Mouse (Mus musculus) liver, embryonic 14.5 days (tissue): ENCODE measurements at regions not wholly inside any gene's neighbourhood (a gene's known extent, or its start where the extent isn't known, plus 50 kb on each side); places are given as distances from the start of the nearest gene placed in this dataset.

Experiments used
- ATAC-seq: fragments of 200-750 bp; cut with Nextera tagmentation; 2 replicates; pipeline ENCODE4 v1.8.0; 2017; ENCODE audit warnings: moderate number of reproducible peaks, mild to moderate bottlenecking, moderate library complexity; ENCODE audit not compliant: insufficient read depth
- DNase-seq, 3 experiments: peaks; one replicate each; pipeline ENCODE4 v3.0.0-alpha.2; 2012 to 2013; ENCODE audit warnings: low read depth in 3 of 3, low spot score in 3 of 3
- H3K27ac ChIP-seq: fragments of 300-500 bp; sonication (generic); 2 replicates; pipeline ENCODE4 v1.5.1; 2014; ENCODE audit warnings: moderate library complexity, mild to moderate bottlenecking, control low read depth, inconsistent platforms
- H3K27me3 ChIP-seq: fragments of 300-500 bp; sonication (generic); 2 replicates; pipeline ENCODE4 v1.6.1; 2014; ENCODE audit warnings: mild to moderate bottlenecking, low read length, moderate library complexity; ENCODE audit not compliant: control insufficient read depth, insufficient read depth
- H3K36me3 ChIP-seq: fragments of 300-500 bp; sonication (generic); replicated peaks from 2 replicates; pipeline ENCODE4 v1.6.1; 2014; ENCODE audit warnings: low read depth; ENCODE audit not compliant: control insufficient read depth, insufficient read depth
- H3K4me1 ChIP-seq, 2 experiments: fragments of 200-500 bp in 1 of 2; fragments of 300-500 bp in 1 of 2; sonication (generic) in 1 of 2; replicated peaks; 2 replicates each; pipeline ENCODE4 v1.6.1; 2012 to 2014; ENCODE audit warnings: antibody characterized with exemption in 1 of 2, inconsistent platforms in 1 of 2, low read length in 1 of 2; ENCODE audit not compliant: control insufficient read depth in 2 of 2, insufficient read depth in 2 of 2
- H3K4me2 ChIP-seq: fragments of 300-500 bp; sonication (generic); 2 replicates; pipeline ENCODE4 v1.6.1; 2014; ENCODE audit warnings: low read depth, mild to moderate bottlenecking, control low read depth, moderate library complexity
- H3K4me3 ChIP-seq, 2 experiments: fragments of 200-500 bp in 1 of 2; fragments of 300-500 bp in 1 of 2; sonication (generic) in 1 of 2; 2 replicates each; pipeline ENCODE4 v1.5.1; 2012 to 2014; ENCODE audit warnings: low read depth in 2 of 2, low read length in 2 of 2, mild to moderate bottlenecking in 2 of 2, control low read depth in 1 of 2, inconsistent platforms in 1 of 2, moderate library complexity in 1 of 2; ENCODE audit not compliant: insufficient read depth in 1 of 2
- H3K9ac ChIP-seq: fragments of 300-500 bp; sonication (generic); replicated peaks from 2 replicates; pipeline ENCODE4 v1.6.1; 2014; ENCODE audit warnings: mild to moderate bottlenecking, control low read depth, moderate library complexity
- H3K9me3 ChIP-seq: fragments of 300-500 bp; sonication (generic); 2 replicates; pipeline ENCODE4 v1.6.1; 2016; ENCODE audit warnings: low read length, mixed read lengths; ENCODE audit not compliant: control insufficient read depth
- CTCF ChIP-seq: IDR thresholded peaks from 2 replicates; pipeline ENCODE4 v1.5.1; 2016; ENCODE audit warnings: antibody characterized with exemption, low read depth, control low read depth
- EP300 ChIP-seq: IDR thresholded peaks from 2 replicates; pipeline ENCODE4 v1.6.1; 2016; ENCODE audit warnings: antibody characterized with exemption, low read depth
- WGBS: fragments of 180-500 bp; shearing (Covaris S2); extraction: QIAGEN DNeasy Blood & Tissue Kit; methylation state at CpG from one replicate; pipeline ENCODE4 v1.1.7; 2014; ENCODE audit not compliant: insufficient replicate concordance; 5-methylcytosine and 5-hydroxymethylcytosine counted together

DNA sequence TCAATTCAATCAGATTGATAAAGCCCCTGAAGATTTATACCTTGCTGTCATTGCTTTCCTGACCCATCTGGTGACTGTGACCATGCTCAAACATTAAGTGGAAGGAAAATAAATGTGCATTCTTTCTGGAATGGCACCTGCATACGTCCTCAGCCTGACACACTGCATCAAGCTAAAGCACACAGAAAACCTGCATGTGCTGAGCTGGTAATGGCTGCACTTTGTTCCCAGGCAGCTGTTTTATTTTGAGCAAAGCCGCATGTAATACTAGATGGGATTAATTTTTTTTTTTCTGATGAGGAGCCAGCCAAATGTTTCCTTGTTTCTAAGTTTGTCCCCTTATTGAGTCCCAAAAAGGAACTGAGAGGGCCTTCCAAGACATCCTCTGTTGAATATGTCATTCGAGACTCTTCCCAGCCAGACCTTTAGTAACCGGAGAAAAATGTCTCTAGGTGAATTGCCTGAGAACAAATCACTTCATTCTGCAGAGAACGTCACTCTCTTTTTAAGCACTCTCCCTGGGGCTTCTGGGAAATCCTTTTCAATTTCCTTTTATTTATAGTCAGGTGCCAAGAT lies 103.1 kb upstream of the Gm9747 start:
- WGBS, result 51% methylated on average over 5 of the region's 5 CpGs
- H3K27ac ChIP-seq, result no peak overlapping the region
- no peaks in the 10 kb centered on the region for H3K9me3 ChIP-seq
- no peak for TF ChIP-seq EP300
- TF ChIP-seq CTCF, result no peak
- DNase-seq (no peak), ATAC-seq (no peak)
- peaks cover 0 to 2% of the 10 kb centered on the region in 2 experiments; a peak in 1 of 4 replicates for H3K4me1 ChIP-seq
- H3K9ac ChIP-seq, result no peak overlapping the region
- no peak overlapping the region for H3K4me3 ChIP-seq
- no peaks in the 10 kb centered on the region for H3K27me3 ChIP-seq
- H3K4me2 ChIP-seq, result no peak overlapping the region
- H3K36me3 ChIP-seq, result no peaks in the 10 kb centered on the region

DNA sequence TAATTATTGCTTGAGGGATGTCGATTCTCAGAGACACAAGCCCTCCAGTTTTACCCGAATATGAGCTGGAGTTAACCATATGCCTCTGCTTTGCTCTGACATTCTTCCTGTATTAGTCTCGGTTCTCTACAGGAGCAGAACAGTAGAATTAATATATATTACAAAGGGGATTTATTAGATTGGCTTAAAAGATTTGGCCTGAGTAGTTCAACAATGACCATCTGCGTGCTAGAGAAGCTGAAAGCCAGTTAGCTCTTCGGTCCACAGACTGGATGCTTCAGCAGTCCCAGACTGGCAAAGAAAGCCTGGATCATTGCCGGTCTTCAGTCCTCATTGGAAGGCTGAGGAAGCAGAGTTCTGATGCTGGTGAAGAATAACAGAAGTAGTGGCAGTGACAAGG lies 100.4 kb upstream of the Gm9747 start:
- Histone ChIP-seq H3K4me2 (no peak overlapping the region), H3K9ac (no peak overlapping the region), H3K4me3 (no peak overlapping the region), H3K9me3 (no peaks in the 10 kb centered on the region), H3K27ac (no peak overlapping the region), H3K36me3 (no peaks in the 10 kb centered on the region), H3K4me1 (no peaks in the 10 kb centered on the region), H3K27me3 (no peaks in the 10 kb centered on the region)
- DNase-seq (no peak), ATAC-seq (no peak)
- WGBS, result 65% methylated on average over 6 of the region's 6 CpGs
- TF ChIP-seq EP300, result no peak
- TF ChIP-seq CTCF, result no peak

DNA sequence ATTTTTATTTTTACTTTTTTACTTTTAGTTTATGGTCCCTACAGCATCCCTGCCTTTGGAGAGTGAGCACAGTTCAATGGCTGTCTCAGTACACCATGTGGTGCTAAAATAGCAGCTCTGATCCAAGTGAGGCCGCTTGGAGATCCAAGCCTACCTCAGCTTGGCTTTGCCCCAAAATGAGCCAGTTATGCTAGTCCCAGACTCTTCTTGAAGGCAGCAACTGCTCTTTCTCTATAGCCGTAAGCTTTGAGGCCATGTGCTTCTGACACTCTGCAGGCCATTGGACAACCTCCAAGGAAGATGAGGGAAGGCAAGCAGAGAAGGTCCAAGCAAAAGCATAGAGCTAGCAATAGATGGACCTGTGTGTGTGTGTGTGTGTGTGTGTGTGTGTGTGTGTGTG lies 98.0 kb upstream of the Gm9747 start:
- Histone ChIP-seq H3K4me3 (no peak overlapping the region), H3K27ac (no peak overlapping the region), H3K4me1 (no peaks in the 10 kb centered on the region), H3K27me3 (no peaks in the 10 kb centered on the region), H3K9me3 (no peaks in the 10 kb centered on the region), H3K36me3 (no peaks in the 10 kb centered on the region), H3K9ac (no peak overlapping the region), H3K4me2 (no peak overlapping the region)
- whole genome bisulfite sequencing, result 57% methylated on average over 2 of the region's 2 CpGs
- TF ChIP-seq CTCF, result no peak
- TF ChIP-seq EP300, result no peak
- ATAC-seq (no peak), DNase-seq (no peak)

DNA sequence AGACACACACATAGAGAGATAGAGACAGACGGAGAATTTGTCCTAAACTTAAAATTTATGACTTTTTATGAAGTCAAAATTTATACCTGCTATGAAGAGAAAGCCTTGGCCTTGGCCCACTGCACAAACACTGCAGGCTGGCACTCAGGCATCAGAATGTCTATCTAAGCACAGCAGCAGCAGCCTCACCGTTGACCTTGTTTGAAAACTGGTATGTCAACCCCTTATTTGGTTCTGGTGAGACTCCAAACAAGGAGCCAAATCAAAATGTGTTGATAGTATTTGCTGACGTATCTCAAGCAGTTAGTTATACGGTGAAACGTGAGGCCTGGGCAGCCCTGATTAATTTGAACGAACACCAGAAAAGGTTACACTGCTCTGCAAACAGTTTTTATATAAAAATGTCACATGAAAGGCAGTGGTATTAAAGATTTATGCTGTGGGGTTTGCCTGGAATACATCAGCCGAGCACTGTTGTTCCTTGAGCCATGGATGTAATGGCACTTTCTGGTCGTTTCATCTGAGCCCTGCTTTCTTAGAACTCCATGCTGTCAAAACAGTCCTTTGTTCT lies 97.1 kb upstream of the Gm9747 start:
- no peak overlapping the region for H3K4me3 ChIP-seq
- no peaks in the 10 kb centered on the region for H3K36me3 ChIP-seq
- H3K27me3 ChIP-seq, result no peaks in the 10 kb centered on the region
- no peaks in the 10 kb centered on the region for H3K4me1 ChIP-seq
- H3K9ac ChIP-seq, result no peak overlapping the region
- no peaks in the 10 kb centered on the region for H3K9me3 ChIP-seq
- no peak overlapping the region for H3K27ac ChIP-seq
- DNase-seq (no peak), ATAC-seq (no peak)
- whole genome bisulfite sequencing, result 53% methylated on average over 8 of the region's 8 CpGs
- TF ChIP-seq EP300 (no peak), CTCF (no peak)
- no peak overlapping the region for H3K4me2 ChIP-seq

DNA sequence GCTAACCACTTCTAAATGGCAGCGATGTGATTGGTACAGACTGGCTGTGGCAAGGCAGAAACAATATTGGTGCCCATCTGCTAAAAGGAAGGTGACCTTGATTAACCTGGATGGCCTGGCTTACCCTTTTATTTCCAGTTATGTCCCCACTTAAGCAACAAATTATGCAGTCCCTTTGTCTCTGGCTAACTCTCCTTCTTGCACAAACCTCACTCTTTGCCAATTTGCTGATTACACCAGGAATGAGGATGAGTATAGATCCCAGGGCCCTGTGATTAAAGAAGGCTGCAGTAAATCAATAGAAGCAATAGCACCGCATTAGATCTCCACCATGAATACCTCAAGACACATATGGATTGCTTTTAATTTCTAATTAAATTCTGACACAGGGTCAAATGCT lies 87.7 kb upstream of the Gm9747 start:
- no peak for TF ChIP-seq EP300
- TF ChIP-seq CTCF, result no peak
- Histone ChIP-seq H3K27me3 (no peaks in the 10 kb centered on the region), H3K27ac (no peak overlapping the region), H3K9ac (no peak overlapping the region), H3K4me3 (no peak overlapping the region), H3K4me1 (no peaks in the 10 kb centered on the region), H3K4me2 (no peak overlapping the region), H3K36me3 (no peaks in the 10 kb centered on the region), H3K9me3 (no peaks in the 10 kb centered on the region)
- no peak for ATAC-seq
- 50% methylated on average over 2 of the region's 2 CpGs for WGBS
- no peak for DNase-seq
